Mouse (Mus musculus) B cell, adult 62 days (primary cell): ENCODE data around the gene Olfr1138. TPM values are rescaled to one million over a fixed set of nuclear protein-coding genes. Genes with fewer than 3 reads are reported as not detected.

ENCODE experiments used
- total RNA-seq: library from RNA; stranded (reverse); gene quantifications from 4 replicates; pipeline ENCODE4 v1.2.4, GENCODE M21; 2023

Olfr1138 gene
- not detected in 4 replicates for total RNA-seq

DNA sequence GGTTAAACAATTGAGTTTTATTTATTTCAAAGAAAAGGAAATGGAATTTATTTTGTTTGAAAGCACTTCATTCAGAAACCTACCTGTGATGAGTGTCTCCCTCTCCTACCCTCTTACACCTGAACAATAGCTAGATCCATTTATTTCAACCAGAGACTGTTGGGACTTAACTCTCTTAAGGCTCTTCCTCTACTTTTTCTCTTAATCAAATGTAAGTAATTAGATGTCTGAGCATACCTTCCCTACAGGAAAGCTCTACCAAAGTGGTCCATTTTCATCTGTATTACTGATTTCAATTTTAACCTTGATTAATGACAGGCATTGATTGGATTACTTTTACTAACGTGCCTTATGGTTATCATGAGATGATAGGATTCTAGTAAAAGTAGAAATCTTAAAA, at the start of gene Olfr1138:
Gene Olfr1138, minus strand, starts transcription at position 101 of the 400 bp plus-strand sequence.

DNA sequence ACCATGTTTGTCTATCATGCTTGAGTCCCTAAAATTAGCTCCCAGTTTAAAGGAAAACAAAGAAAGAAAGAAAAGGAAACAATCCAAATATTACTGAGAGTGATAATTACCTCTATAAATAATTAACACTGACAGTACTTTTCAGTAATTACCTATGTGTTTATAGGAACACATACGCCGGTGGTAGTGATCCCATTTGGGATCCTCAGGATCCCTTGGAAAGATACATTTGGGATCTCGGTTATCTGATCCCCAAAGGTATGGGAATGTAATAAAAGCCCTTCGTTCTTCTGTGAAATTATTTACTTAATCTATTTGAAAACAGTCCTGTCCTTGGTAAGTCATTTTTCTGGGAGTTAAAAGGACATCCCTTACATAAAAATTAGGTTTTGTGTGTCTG, 39.4 kb upstream of the Olfr1138 start, which contains the start of gene Olfr152:
Gene Olfr152, plus strand, starts transcription at position 301 of the 400 bp plus-strand sequence.

DNA sequence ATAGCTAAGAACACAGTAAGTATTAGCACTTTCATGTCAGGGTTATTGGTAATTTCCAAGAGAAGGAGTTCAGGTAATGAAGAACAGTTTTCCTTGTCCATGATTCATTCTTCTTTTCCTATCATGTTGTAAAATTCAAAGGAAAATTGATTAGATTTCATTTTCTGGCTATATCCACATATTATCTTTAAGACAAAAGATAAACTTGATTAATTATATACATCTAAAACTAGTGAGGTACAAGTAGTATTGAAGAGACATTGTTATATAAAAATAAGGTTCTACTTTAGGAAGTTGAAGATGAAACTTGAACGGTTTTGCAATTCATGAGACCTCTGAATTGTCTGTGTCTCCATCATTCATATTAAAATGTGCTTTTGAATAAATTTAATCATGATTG, 14.1 kb upstream of the Olfr1138 start, which contains the start of gene Olfr1141:
Gene Olfr1141, minus strand, starts transcription at position 101 of the 400 bp plus-strand sequence.

DNA sequence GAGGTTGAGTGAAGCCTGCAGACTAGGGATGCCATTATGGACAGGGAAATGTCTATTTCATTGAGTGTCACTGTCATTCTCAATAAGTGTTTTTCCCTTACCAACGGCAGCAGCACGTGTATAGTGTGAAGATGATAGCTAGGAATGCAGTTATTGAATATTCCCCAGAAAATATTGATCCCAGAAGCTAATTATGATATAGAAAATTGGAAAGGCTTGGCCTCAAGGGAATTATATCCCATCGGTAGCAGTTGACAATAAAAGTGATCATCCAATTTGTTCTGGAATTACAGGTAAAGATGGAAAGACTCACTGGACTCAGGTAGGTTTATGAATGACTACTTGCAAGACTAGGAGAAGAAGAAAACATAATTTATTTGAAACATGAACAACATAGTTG, 3.7 kb upstream of the Olfr1138 start, which contains the start of gene Olfr1140:
Gene Olfr1140, plus strand, starts transcription at position 301 of the 400 bp plus-strand sequence.

DNA sequence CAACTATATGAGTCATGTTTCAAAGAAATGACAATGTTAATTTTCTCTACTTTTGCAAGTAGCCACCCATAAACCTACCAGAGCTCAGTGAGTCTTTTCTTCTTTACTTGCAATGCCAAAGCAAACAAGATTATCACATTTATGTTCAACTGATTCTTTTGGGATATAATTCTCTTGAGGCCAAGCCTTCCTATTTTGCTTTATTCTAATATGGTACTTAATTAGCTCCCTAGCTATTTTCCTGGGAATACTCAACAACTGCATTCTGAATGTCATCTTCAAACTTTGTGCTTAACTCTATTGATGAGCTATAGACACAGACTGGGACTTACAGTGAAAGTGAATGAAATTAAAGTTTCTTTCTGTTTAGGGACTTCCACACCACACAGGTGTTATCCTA, 26.7 kb downstream of the Olfr1138 start, which contains the start of gene Olfr1137:
Gene Olfr1137, minus strand, starts transcription at position 101 of the 400 bp plus-strand sequence.

DNA sequence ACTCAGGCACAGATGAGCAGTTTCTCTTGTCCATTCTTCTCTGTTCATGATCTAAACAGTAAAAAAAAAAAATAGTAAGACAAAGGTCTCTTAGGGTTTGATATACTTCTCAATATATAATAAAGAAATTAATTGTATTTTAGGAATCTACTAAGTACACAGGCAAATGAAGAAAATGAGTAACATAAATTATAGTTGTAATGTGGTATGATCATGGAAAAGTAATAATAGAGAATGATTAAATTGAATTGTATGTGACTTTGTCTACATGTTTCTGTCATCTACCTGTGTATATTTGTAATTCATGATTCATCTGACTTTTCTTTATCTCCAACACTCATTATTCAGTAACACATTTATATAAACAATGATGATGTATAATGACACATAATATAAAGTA, 45.9 kb downstream of the Olfr1138 start, which contains the start of gene Olfr1136:
Gene Olfr1136, minus strand, starts transcription at position 101 of the 400 bp plus-strand sequence.

Other genes starting within 250 kb of the Olfr1138 start
- not detected in 4 replicates for gene Pramel7, start 242.9 kb downstream of the Olfr1138 start, total RNA-seq
- not detected in 4 replicates for gene Pramel6, start 233.4 kb downstream of the Olfr1138 start, total RNA-seq
- gene Olfr153, start 208.2 kb downstream of the Olfr1138 start, total RNA-seq: not detected in 4 replicates
- gene Olfr1128, start 194.4 kb downstream of the Olfr1138 start, total RNA-seq: not detected in 4 replicates
- not detected in 4 replicates for gene Olfr1129, start 166.1 kb downstream of the Olfr1138 start, total RNA-seq
- gene Olfr1130, start 133.8 kb downstream of the Olfr1138 start, total RNA-seq: not detected in 4 replicates
- gene Olfr1131, start 112.9 kb downstream of the Olfr1138 start, total RNA-seq: not detected in 4 replicates
- not detected in 4 replicates for gene Olfr1132, start 102.4 kb downstream of the Olfr1138 start, total RNA-seq
- not detected in 4 replicates for gene Olfr1133, start 92.6 kb downstream of the Olfr1138 start, total RNA-seq
- not detected in 4 replicates for gene Olfr1134, start 81.5 kb downstream of the Olfr1138 start, total RNA-seq
- gene Olfr1135, start 66.3 kb downstream of the Olfr1138 start, total RNA-seq: not detected in 4 replicates
- gene Olfr1136, start 46.0 kb downstream of the Olfr1138 start, total RNA-seq: not detected in 4 replicates
- not detected in 4 replicates for gene Olfr1137, start 26.8 kb downstream of the Olfr1138 start, total RNA-seq
- not detected in 4 replicates for gene Olfr1140, start 3.8 kb upstream of the Olfr1138 start, total RNA-seq
- not detected in 4 replicates for gene Olfr1141, start 14.0 kb upstream of the Olfr1138 start, total RNA-seq
- not detected in 4 replicates for gene Olfr152, start 39.5 kb upstream of the Olfr1138 start, total RNA-seq
- gene Olfr1143, start 60.6 kb upstream of the Olfr1138 start, total RNA-seq: not detected in 4 replicates
- not detected in 4 replicates for gene Olfr1145, start 69.8 kb upstream of the Olfr1138 start, total RNA-seq
- not detected in 4 replicates for gene Olfr1148, start 90.6 kb upstream of the Olfr1138 start, total RNA-seq
- gene Olfr1150-ps1, start 104.0 kb upstream of the Olfr1138 start, total RNA-seq: not detected in 4 replicates
- gene Olfr1151, start 115.9 kb upstream of the Olfr1138 start, total RNA-seq: not detected in 4 replicates
- gene Olfr1152, start 126.5 kb upstream of the Olfr1138 start, total RNA-seq: not detected in 4 replicates
- gene Olfr1153, start 155.0 kb upstream of the Olfr1138 start, total RNA-seq: not detected in 4 replicates
- gene Olfr1154, start 165.2 kb upstream of the Olfr1138 start, total RNA-seq: not detected in 4 replicates
- gene Olfr1155, start 205.2 kb upstream of the Olfr1138 start, total RNA-seq: not detected in 4 replicates
- gene Olfr1156, start 213.1 kb upstream of the Olfr1138 start, total RNA-seq: not detected in 4 replicates
- not detected in 4 replicates for gene Olfr1157, start 228.3 kb upstream of the Olfr1138 start, total RNA-seq
- not detected in 4 replicates for gene Olfr74, start 234.7 kb upstream of the Olfr1138 start, total RNA-seq